Mouse (Mus musculus): ENCODE data around the gene Arl11. TPM values are rescaled to one million over a fixed set of nuclear protein-coding genes. Genes with fewer than 3 reads are reported as not detected.

Gene Arl11
- polyA plus RNA-seq (2015; fragmentation: Nextera tagmentation; extraction: Ambion mirVana), result 0.45 and 0.93 TPM in 2 replicates

DNA sequence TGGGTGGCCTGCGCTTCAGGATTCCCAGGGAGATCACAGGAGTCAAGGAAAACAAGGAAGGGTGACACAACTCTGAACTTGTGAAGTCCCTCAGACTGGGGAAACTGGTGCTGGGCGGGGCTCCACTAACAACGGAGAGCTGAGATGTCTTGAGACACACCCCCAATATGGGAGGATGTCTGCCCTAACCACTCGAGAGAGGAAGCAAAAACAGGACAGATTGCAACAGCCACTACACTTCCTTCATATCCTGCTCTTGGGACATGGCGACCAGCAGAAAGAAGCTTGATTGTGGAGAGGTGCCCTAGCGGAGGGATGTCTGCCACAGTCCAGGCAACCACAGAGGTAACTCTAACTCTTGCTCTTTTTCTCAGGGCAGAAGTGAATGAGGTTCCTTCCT is at the start of gene Arl11:
Gene Arl11 (plus strand): TSS at position 161 of the 400 bp plus-strand sequence.
- Histone ChIP-seq H3K9ac (no peak within 1 kb of the TSS), H3K4me2 (replicated peaks) (no peak within 1 kb of the TSS; the same call in 1 of the 2 replicates), H3K4me3 (no peak within 1 kb of the TSS), H3K27me3 (no peaks in the 10 kb centered on the region), H3K36me3 (no peaks in the 10 kb centered on the region), H3K9me3 (no peaks in the 10 kb centered on the region), H3K27ac (peak within 1 kb of the TSS; percentile 44; the same call in 1 of the 2 replicates), H3K4me1 (peaks cover 24% of the 10 kb centered on the region)
- WGBS, result 61% methylated on average over 6 of the region's 6 CpGs
- ATAC-seq (ENCODE audit: low FRiP score, low read depth), result no peak

DNA sequence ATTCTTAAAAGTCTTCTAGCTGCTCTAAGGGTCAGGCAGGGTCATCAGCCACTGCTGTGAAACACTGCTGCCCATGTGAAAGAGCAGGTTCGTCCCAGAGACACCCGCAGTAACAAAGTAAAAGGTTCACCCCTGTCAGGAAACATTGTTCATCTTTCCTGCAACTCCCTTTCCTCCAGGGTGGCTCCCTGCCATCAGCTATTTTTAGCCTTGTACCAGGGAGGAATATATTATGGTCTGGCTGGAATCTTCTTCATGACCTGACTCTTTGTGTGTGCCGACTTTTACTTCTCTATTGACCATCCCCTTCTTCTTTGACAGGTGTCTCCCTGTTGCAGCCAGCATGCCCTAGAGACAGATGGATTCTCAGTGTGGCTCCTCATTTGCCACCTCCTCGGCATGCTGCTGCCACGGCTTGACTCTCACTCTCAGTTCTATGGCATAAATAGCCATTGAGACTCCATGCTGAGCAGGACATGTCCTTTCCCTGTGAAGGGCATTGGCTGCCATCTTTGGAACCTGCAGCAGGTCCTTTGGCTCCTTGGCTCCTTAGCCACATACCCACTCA is 41.6 kb upstream of the Arl11 start:
- H3K36me3 ChIP-seq, result no peaks in the 10 kb centered on the region
- no peak overlapping the region for H3K4me3 ChIP-seq
- no peak for ATAC-seq (ENCODE audit: low FRiP score, low read depth)
- no peaks in the 10 kb centered on the region; the same call in 1 of the 2 replicates for H3K9me3 ChIP-seq
- H3K4me2 ChIP-seq (replicated peaks), result no peak overlapping the region
- 71% methylated on average over 5 of the region's 5 CpGs for WGBS
- no peak overlapping the region for H3K9ac ChIP-seq
- H3K27ac ChIP-seq, result no peak overlapping the region
- H3K4me1 ChIP-seq, result no peaks in the 10 kb centered on the region
- H3K27me3 ChIP-seq, result peaks cover 20% of the 10 kb centered on the region

DNA sequence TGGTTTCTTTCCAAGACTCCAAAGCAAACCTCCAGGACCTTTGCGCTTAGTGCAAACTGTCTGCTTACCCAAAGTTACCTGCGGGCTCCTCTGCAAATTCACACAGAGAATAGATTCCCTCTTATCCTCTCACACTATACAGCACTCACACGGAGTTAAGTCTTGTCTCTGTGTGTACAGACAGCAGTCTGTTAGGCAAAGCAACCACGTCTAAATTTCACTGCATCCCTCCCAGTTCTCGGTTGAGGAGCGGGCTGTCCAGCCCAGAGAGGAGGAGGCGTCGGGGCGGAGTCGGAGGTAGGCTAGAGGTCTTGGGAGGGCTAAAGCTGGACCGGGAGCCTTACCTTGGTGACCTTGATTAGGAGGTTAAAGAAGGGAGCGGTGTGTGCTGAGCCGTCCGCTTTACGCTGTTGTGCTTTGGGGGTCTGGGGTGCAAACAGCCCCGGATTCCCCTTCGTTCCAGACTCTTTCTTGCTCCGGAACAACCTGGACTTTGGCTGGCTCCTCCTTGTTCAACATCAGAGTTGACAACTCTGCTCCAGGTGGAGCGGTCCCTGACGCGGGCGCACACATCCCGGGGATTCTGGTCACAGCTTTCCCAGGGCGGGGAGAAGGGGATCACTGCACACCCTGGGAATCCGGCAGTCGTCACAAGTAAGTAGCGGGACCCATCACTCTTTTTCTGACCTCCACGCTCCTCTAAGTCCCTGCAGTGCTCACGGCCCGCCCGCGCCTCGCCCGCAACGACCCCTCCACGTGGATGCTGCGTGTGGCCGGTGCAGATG is 34.9 kb upstream of the Arl11 start:
- no peak for ATAC-seq (ENCODE audit: low FRiP score, low read depth)
- Histone ChIP-seq H3K4me2 (replicated peaks) (peak overlapping the region; percentile 62), H3K9ac (peak overlapping the region; percentile 50), H3K4me1 (peaks cover 12% of the 10 kb centered on the region; the same call in 1 of the 2 replicates), H3K27ac (no peak overlapping the region), H3K36me3 (no peaks in the 10 kb centered on the region), H3K9me3 (no peaks in the 10 kb centered on the region), H3K27me3 (peaks cover 57% of the 10 kb centered on the region), H3K4me3 (peak overlapping the region; percentile 39)
- WGBS, result 7% methylated on average over 38 of the region's 38 CpGs

DNA sequence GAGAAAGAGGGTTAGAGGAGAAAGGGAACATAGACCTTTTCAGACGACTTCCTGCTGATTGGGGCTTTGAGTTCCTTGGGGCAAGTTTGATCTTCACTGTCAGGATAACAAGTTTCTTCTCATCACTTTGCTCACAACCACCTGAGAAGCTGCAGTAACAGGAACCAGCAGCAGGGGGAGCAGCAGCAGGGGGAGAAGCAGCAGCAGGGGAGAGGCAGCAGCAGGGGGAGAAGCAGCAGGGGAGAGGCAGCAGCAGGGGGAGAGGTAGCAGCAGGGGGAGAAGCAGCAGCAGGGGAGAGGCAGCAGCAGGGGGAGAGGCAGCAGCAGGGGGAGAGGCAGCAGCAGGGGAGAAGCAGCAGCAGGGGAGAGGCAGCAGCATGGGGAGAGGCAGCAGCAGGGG is 32.3 kb upstream of the Arl11 start:
- Histone ChIP-seq H3K9ac (no peak overlapping the region), H3K4me1 (peaks cover 12% of the 10 kb centered on the region; the same call in 1 of the 2 replicates), H3K9me3 (no peaks in the 10 kb centered on the region), H3K4me2 (replicated peaks) (no peak overlapping the region), H3K36me3 (no peaks in the 10 kb centered on the region), H3K27ac (no peak overlapping the region), H3K27me3 (peaks cover 44% of the 10 kb centered on the region), H3K4me3 (no peak overlapping the region)
- no peak for ATAC-seq (ENCODE audit: low FRiP score, low read depth)
- 41% methylated on average over 1 of the region's 1 CpGs for WGBS

DNA sequence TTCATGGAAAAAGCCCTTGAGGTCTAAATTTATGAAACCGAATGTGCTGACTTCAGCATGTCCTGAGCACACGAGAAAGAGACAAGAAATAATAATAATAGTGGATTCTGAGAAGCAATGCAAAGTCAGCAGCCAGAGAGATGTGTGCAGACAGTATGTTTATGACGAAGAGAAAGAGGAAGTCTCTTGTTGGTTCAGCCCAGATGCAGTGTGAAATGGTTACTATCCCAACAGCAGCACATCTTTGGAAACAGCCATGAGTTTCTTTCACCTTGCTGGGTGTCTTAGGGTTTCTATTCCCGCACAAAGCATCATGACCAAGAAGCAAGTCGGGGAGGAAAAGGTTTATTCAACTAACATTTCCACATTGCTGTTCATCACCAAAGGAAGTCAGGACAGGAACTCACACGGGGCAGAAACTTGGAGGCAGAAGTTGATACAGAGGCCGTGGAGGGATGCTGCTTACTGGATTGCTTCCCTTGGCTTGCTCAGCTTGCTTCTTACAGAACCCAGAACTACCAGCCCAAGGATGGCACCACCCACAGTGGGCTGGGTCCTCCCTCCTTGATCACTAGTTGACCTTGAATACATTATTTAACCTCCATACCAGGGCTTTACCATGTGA is 30.8 kb upstream of the Arl11 start:
- Histone ChIP-seq H3K4me3 (no peak overlapping the region), H3K36me3 (no peaks in the 10 kb centered on the region), H3K27ac (no peak overlapping the region), H3K9me3 (no peaks in the 10 kb centered on the region), H3K4me1 (peaks cover 12% of the 10 kb centered on the region; the same call in 1 of the 2 replicates), H3K9ac (no peak overlapping the region), H3K4me2 (replicated peaks) (no peak overlapping the region), H3K27me3 (peaks cover 31% of the 10 kb centered on the region)
- no peak for ATAC-seq (ENCODE audit: low FRiP score, low read depth)
- WGBS, result 84% methylated on average over 7 of the region's 7 CpGs

DNA sequence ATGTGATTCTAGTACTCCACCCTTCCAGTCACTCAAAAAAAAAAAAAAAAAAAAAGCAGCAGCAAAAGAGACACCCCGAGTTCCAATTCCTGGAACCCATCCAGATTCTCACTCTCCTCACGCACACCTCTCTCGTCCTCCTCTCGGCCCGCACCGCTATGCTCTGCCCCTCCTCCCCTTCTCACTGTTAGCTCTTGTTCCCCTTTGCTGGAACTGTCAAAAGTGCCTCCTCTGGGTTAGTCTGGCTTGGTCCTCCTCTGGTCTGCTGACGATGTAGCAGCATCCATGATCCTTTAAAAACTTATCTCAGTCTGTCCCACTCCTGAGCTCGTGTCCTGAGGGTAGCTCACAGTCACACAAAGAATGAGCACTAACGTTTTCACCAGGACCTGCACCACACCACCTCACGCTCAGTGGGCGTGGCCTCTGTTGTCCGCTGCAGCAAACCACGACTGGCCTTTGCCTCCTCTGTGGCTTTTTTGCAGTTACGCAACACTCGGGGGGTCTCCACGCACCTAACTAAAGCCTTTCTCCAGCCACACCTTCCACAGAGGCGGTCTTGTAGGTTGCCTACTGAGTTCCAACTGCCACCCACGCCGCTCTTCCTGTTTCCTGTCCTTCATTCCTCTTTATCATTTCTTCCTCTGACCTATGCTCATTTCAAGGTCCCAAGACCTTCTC is 20.8 kb upstream of the Arl11 start:
- Histone ChIP-seq H3K27me3 (no peaks in the 10 kb centered on the region), H3K36me3 (no peaks in the 10 kb centered on the region), H3K9me3 (no peaks in the 10 kb centered on the region), H3K4me2 (replicated peaks) (no peak overlapping the region), H3K27ac (no peak overlapping the region), H3K4me3 (no peak overlapping the region), H3K4me1 (peaks cover 6% of the 10 kb centered on the region), H3K9ac (no peak overlapping the region)
- no peak for ATAC-seq (ENCODE audit: low FRiP score, low read depth)
- 66% methylated on average over 19 of the region's 19 CpGs for WGBS

DNA sequence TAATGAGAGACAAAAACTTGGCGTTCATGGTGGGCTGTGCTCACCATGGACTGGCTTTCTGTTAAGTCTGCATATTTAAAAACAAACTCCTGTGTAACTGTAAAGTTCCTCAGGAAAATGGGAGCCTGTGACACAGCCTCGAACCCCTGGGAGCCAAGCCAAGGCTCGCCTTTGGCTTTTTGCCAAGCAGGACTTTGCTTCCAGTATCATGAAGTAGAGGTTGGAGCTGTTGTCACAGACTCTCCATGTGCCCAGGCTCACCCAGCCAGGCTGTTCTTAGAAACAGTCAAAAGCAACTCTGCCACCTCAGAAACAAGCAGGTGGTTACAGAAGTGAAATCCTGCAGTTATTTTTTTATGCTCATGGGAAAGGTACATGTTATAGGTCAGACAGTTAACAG is 18.9 kb upstream of the Arl11 start:
- WGBS, result 59% methylated on average over 3 of the region's 3 CpGs
- Histone ChIP-seq H3K4me1 (peaks cover 6% of the 10 kb centered on the region), H3K27ac (no peak overlapping the region), H3K36me3 (no peaks in the 10 kb centered on the region), H3K4me3 (no peak overlapping the region), H3K27me3 (no peaks in the 10 kb centered on the region), H3K9ac (no peak overlapping the region), H3K9me3 (no peaks in the 10 kb centered on the region), H3K4me2 (replicated peaks) (no peak overlapping the region)
- no peak for ATAC-seq (ENCODE audit: low FRiP score, low read depth)

DNA sequence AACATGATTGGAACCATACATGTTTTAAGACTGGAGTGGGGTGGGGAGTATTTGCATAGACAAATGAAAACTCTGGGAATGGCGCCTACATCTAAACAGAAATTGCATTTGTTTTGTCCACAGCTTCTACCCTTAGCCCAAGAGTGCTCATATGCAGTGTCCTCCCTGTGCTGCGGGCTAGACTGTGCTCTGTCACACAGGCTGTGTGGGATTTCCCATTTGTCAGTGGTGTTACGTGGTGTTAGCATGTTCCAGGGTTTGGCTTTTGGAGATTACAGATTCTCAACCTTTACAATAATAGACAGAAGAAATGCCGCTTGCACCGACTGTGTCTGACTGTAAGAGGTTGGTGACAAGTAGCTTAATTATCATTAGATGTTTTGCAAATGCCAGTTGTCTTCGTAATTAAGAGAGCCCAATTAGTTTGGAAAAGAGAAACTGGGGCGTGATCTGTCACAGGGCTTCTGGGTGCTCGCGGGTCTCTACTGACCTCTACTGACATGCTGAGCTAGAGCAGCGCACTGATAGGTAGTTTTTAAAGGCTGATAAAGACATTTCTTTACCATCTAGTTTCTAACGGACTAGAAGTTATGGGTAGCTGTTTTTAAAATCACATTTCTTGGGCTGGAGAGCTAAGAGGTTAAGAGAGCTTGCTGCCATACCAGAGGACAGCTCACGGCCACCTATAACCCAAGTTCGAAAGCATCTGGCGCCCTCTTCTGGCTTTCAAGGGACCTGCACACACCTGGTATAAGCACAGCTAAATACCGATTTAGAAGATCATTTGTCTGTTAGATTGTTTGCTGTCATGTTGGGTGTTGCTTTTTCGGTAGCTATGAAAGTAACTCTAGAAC is 15.4 kb upstream of the Arl11 start:
- Histone ChIP-seq H3K27ac (no peak overlapping the region), H3K9me3 (no peaks in the 10 kb centered on the region; the same call in 1 of the 2 replicates), H3K4me2 (replicated peaks) (peak overlapping the region; percentile 14; the same call in 1 of the 2 replicates), H3K9ac (no peak overlapping the region), H3K4me1 (peaks cover 6% of the 10 kb centered on the region), H3K4me3 (no peak overlapping the region), H3K36me3 (no peaks in the 10 kb centered on the region), H3K27me3 (no peaks in the 10 kb centered on the region)
- no peak; the same call in 1 of the 2 replicates for ATAC-seq (ENCODE audit: low FRiP score, low read depth)
- WGBS, result 53% methylated on average over 16 of the region's 16 CpGs

DNA sequence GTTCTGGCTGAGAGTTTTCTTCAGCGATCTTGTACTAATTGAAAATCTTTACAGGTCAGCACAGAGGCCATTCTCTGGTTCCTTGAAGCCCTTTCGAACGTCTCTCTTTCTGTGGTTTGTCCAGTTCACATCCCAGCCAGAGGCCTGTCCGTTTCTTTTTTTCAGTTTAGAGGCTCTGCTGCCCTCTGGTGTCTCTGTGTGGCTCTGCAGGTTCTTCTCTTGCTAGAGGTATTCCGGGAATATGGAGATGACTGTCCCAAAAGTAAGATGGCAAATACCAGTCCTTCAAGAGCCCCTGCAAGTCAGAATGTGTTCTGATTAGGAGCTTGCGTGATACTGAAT is 14.8 kb upstream of the Arl11 start:
- H3K4me2 ChIP-seq (replicated peaks), result peak overlapping the region; percentile 14; the same call in 1 of the 2 replicates
- ATAC-seq (ENCODE audit: low FRiP score, low read depth), result no peak

DNA sequence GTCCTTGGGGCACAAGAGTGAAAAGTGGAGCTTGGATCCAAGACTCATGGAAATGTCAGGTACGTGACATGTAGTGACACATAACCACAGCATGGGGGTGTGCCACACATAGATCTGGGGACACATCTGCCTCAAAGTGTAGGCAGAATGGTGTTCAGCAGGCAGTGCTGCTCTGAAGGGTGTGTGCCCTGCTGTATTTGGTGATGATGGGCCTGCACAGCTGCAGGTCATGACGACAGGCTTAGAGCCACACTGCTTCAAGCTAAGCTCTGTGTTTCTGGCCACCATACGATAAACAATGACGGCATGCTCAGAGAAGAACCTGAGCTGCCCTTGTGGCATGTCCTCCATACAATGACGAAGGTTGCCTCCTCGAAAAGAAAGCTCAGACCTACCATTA is 9.7 kb upstream of the Arl11 start:
- Histone ChIP-seq H3K27ac (no peak overlapping the region), H3K36me3 (no peaks in the 10 kb centered on the region), H3K4me2 (replicated peaks) (no peak overlapping the region), H3K9me3 (no peaks in the 10 kb centered on the region; the same call in 1 of the 2 replicates), H3K4me1 (peaks cover 9% of the 10 kb centered on the region), H3K27me3 (no peaks in the 10 kb centered on the region), H3K4me3 (no peak overlapping the region), H3K9ac (no peak overlapping the region)
- 83% methylated on average over 6 of the region's 6 CpGs for WGBS
- ATAC-seq (ENCODE audit: low FRiP score, low read depth), result no peak

More for the DNA sequence above, 14.8 kb upstream of the Arl11 start:
- Histone ChIP-seq H3K4me3 (no peak overlapping the region), H3K9ac (no peak overlapping the region), H3K27me3 (no peaks in the 10 kb centered on the region), H3K27ac (no peak overlapping the region), H3K4me1 (peaks cover 6% of the 10 kb centered on the region), H3K36me3 (no peaks in the 10 kb centered on the region), H3K9me3 (no peaks in the 10 kb centered on the region; the same call in 1 of the 2 replicates)
- WGBS, result 21% methylated on average over 6 of the region's 6 CpGs

DNA sequence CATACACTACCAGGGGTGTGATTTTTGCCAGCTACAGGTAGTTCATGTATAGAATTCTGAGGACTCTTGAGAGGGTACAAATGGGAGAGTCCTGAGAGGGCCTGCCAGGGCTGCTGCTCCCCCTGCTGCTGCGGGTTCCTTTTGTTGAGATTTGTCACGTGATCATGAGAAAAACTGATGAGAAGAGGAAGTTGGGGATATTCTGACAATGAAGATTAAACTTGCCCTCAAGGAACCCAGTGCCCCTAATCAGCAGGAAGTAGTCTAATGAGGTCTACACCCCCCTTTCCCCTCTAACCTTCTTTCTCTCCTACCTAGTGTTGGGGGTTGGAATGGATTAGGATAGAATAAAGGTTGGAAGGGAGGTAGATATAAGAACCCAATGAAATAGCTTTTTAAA is 8.2 kb upstream of the Arl11 start:
- H3K27ac ChIP-seq, result no peak overlapping the region
- no peak overlapping the region for H3K9ac ChIP-seq
- no peaks in the 10 kb centered on the region for H3K36me3 ChIP-seq
- ATAC-seq (ENCODE audit: low FRiP score, low read depth), result no peak
- H3K4me1 ChIP-seq, result peaks cover 11% of the 10 kb centered on the region
- H3K4me2 ChIP-seq (replicated peaks), result no peak overlapping the region
- H3K9me3 ChIP-seq, result no peaks in the 10 kb centered on the region; the same call in 1 of the 2 replicates
- H3K4me3 ChIP-seq, result no peak overlapping the region
- H3K27me3 ChIP-seq, result no peaks in the 10 kb centered on the region
- 57% methylated on average over 2 of the region's 2 CpGs for WGBS
